Comparison of ENCODE assay signal across 13 mouse cellular contexts in the genomic region with DNA sequence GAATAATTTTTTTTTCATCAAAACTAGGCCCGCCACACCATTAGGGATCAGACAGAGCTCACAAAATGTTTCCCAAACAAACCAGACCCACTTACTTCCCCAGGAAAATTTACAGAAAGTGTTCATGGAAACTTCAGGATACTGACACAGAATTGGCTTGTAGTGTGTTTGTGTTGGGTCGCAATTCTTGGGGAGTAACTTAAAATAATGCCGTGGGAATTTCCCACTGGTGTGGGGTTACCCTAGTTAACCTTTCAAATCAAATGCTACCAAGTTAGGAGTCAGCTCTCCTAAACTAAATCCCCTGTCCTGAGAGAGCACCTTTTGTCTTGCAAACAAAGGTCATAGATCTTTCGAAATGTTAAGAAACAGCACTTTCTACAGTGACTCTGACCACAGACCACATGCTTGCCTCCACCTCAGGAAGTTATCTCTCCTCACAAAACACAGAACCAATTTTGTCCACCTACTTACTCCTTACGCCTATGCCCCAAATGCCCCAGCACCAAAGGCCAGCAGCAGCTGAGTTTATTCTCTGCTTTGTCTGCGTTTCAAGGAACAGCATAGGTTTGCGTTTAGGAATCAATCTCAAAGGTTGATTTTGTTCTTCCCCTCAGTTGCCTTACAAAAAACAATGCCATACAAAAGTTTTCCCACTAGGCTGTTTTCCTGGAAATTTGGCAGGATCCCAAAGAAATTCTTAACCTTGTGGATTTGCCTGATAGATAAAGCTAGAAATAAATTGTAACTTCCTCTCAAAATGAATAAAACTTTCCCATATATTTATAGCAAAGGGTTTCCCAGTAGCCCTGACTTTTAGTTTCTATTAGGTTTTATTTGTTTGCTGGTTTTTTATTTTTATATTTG. TPM values are rescaled to one million over a fixed set of nuclear protein-coding genes. Genes with fewer than 3 reads are reported as not detected.
DNase-seq lines count a peak whose midpoint lies in the region; ATAC-seq and TF ChIP-seq lines count a peak whose summit lies in the region.
"Had no signal": no experiment of that assay in that cellular context is flagged by ENCODE, and none has a peak within 500 bp of the region (broad histone marks: within the 10 kb centered on the region; RNA-seq: fewer than 3 reads in every experiment).

No protein-coding gene starts in this region.

- 42% methylated on average over 7 of the region's 7 CpGs for WGBS in spleen, adult 2 months

- no peaks in the 10 kb centered on the region for H3K36me3 ChIP-seq in spleen, adult 2 months (ENCODE audit: control insufficient read depth, insufficient read depth, low read length)
- H3K36me3 ChIP-seq: hindbrain, embryonic 15.5 days had no signal

- no peak for TF ChIP-seq CTCF in spleen, adult 2 months (IDR thresholded peaks at IDR 0.05; ENCODE audit: extremely low read depth, insufficient read depth, insufficient read length, insufficient replicate concordance)

- no peaks in the 10 kb centered on the region for H3K4me1 ChIP-seq in spleen, adult 2 months (ENCODE audit: control insufficient read depth, insufficient read depth, insufficient read length)
- H3K4me1 ChIP-seq: hindbrain, embryonic 15.5 days had no signal

- DNase-seq in kidney, adult 9 months = peak; percentile 52
- no peak for DNase-seq in kidney, postnatal 36 days
- no peak for DNase-seq in spleen, adult 2 months (ENCODE audit: low read depth in 1 of 2, low spot score in 2 of 2)
- no peak for DNase-seq in spleen, postnatal 4 days (ENCODE audit: low spot score in 2 of 2)
- peak; percentile 24 for DNase-seq in yolk sac, embryonic 10.5 days (ENCODE audit: low spot score)
- no peak for DNase-seq in urinary bladder, postnatal 14 days (ENCODE audit: low spot score)
- no peak for DNase-seq in urinary bladder, postnatal 25 days (ENCODE audit: low spot score)
- DNase-seq: adrenal gland, postnatal 14 days; cerebellum, postnatal 25 days; thymus, postnatal 14 days had no signal

- H3K27me3 ChIP-seq in spleen, adult 2 months (ENCODE audit: control insufficient read depth, insufficient read depth, low read length) = no peaks in the 10 kb centered on the region
- H3K27me3 ChIP-seq: hindbrain, embryonic 15.5 days had no signal

- H3K4me3 ChIP-seq in spleen, adult 2 months (ENCODE audit: extremely low read depth, insufficient read depth, insufficient read length) = no peak overlapping the region
- H3K4me3 ChIP-seq: hindbrain, embryonic 15.5 days had no signal

- ATAC-seq in hematopoietic stem cell, adult 5-6 weeks (replicated peaks in 1 of 2; ENCODE audit: insufficient read depth in 1 of 2, low FRiP score in 2 of 2, low TSS enrichment in 1 of 2, low read depth in 1 of 2, poor library complexity in 2 of 2, severe bottlenecking in 2 of 2) = peak; percentile 46 to 56; a peak in 2 of 4 replicates
- ATAC-seq: forebrain, embryonic 16.5 days had no signal

- peak overlapping the region; percentile 2; the same call in 1 of the 2 replicates for H3K27ac ChIP-seq in spleen, adult 2 months (ENCODE audit: insufficient read depth, low read length)
- H3K27ac ChIP-seq: hindbrain, embryonic 15.5 days had no signal

- no peak for TF ChIP-seq POLR2A in spleen, adult 2 months (IDR thresholded peaks at IDR 0.05; ENCODE audit: low read depth, low read length)

RNA-seq across cellular contexts. Expression of gene Tm4sf1, which starts 13.7 kb away (rescaled TPM):
- polyA plus RNA-seq in spleen, adult 2 months (2012; rRNA removed) = 22.5 and 24.5 TPM in 2 replicates
- 1.4 TPM in 1 of 2 replicates, not detected in the other for total RNA-seq in hematopoietic stem cell, adult 5-6 weeks (2017)

Comparison
In these comparisons a context has a peak if more than half of its experiments do, and no peak if none do; other contexts are left out.
1. DNase-seq: peak in kidney, adult 9 months (single experiment) and yolk sac, embryonic 10.5 days (single experiment); none in kidney, postnatal 36 days (0 of 2), spleen, adult 2 months (0 of 2), spleen, postnatal 4 days (0 of 2), urinary bladder, postnatal 14 days (single experiment) and urinary bladder, postnatal 25 days (single experiment).